9 mouse cellular contexts compared by ENCODE assay signal in the genomic region with DNA sequence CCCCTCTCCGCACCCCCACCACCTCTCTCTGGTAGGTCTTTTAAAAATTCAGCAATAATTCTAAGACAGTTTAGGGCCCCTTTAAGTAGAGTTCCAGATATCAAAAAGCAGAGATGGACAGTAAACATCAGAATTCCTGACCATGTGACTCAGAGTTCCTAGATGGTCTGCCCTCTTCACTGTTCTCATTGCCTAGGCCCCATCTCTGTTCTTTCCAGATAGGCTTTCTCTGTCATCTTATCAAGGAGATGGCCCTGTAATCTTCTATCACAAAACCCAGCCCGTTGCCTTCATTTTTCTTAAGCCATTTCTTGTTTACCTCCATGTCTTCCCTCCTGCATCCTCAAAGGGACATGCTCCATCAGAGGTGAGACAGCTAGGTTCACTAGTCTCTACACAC. TPM values are rescaled to one million over a fixed set of nuclear protein-coding genes. Genes with fewer than 3 reads are reported as not detected.
A peak's percentile ranks its signal among the peaks of the same experiment; 100 is the strongest.
DNase-seq lines count a peak whose midpoint lies in the region; ATAC-seq and TF ChIP-seq lines count a peak whose summit lies in the region.
"Had no signal": no experiment of that assay in that cellular context is flagged by ENCODE, and none has a peak within 500 bp of the region (broad histone marks: within the 10 kb centered on the region; RNA-seq: fewer than 3 reads in every experiment).

No protein-coding gene starts in this region.

- ATAC-seq in kidney, embryonic 16.5 days (ENCODE audit: low FRiP score, low TSS enrichment), result no peak
- ATAC-seq in intestine, postnatal 0 days, result no peak
- ATAC-seq in midbrain, postnatal 0 days (ENCODE audit: low FRiP score), result no peak

- H3K9ac ChIP-seq in kidney, embryonic 16.5 days (replicated peaks; ENCODE audit: low read length), result no peak overlapping the region
- H3K9ac ChIP-seq in intestine, postnatal 0 days (ENCODE audit: low read depth, low read length), result no peak overlapping the region
- no peak overlapping the region for H3K9ac ChIP-seq in midbrain, postnatal 0 days (replicated peaks; ENCODE audit: low read length, poor library complexity, severe bottlenecking)

- H3K9me3 ChIP-seq in kidney, embryonic 16.5 days (ENCODE audit: low read length), result no peaks in the 10 kb centered on the region
- no peaks in the 10 kb centered on the region for H3K9me3 ChIP-seq in intestine, postnatal 0 days (ENCODE audit: control insufficient read depth)
- H3K9me3 ChIP-seq in midbrain, postnatal 0 days (ENCODE audit: low read length), result no peaks in the 10 kb centered on the region

- 83% methylated on average over 2 of the region's 2 CpGs for whole genome bisulfite sequencing in kidney, embryonic 16.5 days
- 72% methylated on average over 2 of the region's 2 CpGs for WGBS in intestine, postnatal 0 days
- WGBS in midbrain, postnatal 0 days, result 92% methylated on average over 2 of the region's 2 CpGs

- peaks cover 14% of the 10 kb centered on the region for H3K4me1 ChIP-seq in kidney, embryonic 16.5 days (ENCODE audit: insufficient read depth, low read length)
- H3K4me1 ChIP-seq in embryonic fibroblast, embryonic 13.5 days (ENCODE audit: control insufficient read depth, insufficient read depth, low read length), result peaks cover 8% of the 10 kb centered on the region
- H3K4me1 ChIP-seq in intestine, postnatal 0 days (replicated peaks; ENCODE audit: control insufficient read depth, insufficient read depth, low read length), result 0 out of 2 replicates have a peak, but pooled peaks cover 2% of the 10 kb centered on the region
- peaks cover 7% of the 10 kb centered on the region; the same call in 1 of the 2 replicates for H3K4me1 ChIP-seq in midbrain, postnatal 0 days (ENCODE audit: insufficient read depth, low read length)

- no peaks in the 10 kb centered on the region for H3K27me3 ChIP-seq in kidney, embryonic 16.5 days (ENCODE audit: insufficient read depth, low read length)
- H3K27me3 ChIP-seq in intestine, postnatal 0 days (replicated peaks; ENCODE audit: control insufficient read depth, insufficient read depth, low read length), result no peaks in the 10 kb centered on the region
- H3K27me3 ChIP-seq in midbrain, postnatal 0 days (ENCODE audit: insufficient read depth, low read length), result no peaks in the 10 kb centered on the region

- no peak for TF ChIP-seq POLR2A in embryonic fibroblast, embryonic 13.5 days (IDR thresholded peaks at IDR 0.05; ENCODE audit: low read depth, low read length)

- no peaks in the 10 kb centered on the region for H3K36me3 ChIP-seq in kidney, embryonic 16.5 days (ENCODE audit: insufficient read depth, low read length)
- no peaks in the 10 kb centered on the region for H3K36me3 ChIP-seq in intestine, postnatal 0 days (ENCODE audit: control insufficient read depth, insufficient read depth)
- no peaks in the 10 kb centered on the region for H3K36me3 ChIP-seq in midbrain, postnatal 0 days (ENCODE audit: insufficient read depth, low read length)

- DNase-seq in kidney, postnatal 14 days, result no peak
- no peak for DNase-seq in midbrain, postnatal 0 days (ENCODE audit: low spot score)
- DNase-seq in thymus, postnatal 10 days (ENCODE audit: low spot score in 2 of 2), result no peak
- no peak for DNase-seq in left cerebral cortex, adult 8-10 months (ENCODE audit: low spot score in 2 of 2)
- no peak for DNase-seq in cerebellum, adult 11-12 months
- DNase-seq: kidney, adult 8-10 months had no signal

- no peak overlapping the region for H3K27ac ChIP-seq in kidney, embryonic 16.5 days (ENCODE audit: low read length)
- no peak overlapping the region for H3K27ac ChIP-seq in embryonic fibroblast, embryonic 13.5 days (ENCODE audit: insufficient read depth, low read length)
- H3K27ac ChIP-seq in intestine, postnatal 0 days (ENCODE audit: low read depth, low read length), result no peak overlapping the region
- no peak overlapping the region for H3K27ac ChIP-seq in midbrain, postnatal 0 days (ENCODE audit: low read depth, low read length)

- H3K4me3 ChIP-seq in kidney, embryonic 16.5 days (ENCODE audit: low read length), result peak overlapping the region; percentile 9; the same call in 1 of the 2 replicates
- peak overlapping the region; percentile 17 for H3K4me3 ChIP-seq in embryonic fibroblast, embryonic 13.5 days (ENCODE audit: insufficient read depth, low read length)
- no peak overlapping the region for H3K4me3 ChIP-seq in intestine, postnatal 0 days (ENCODE audit: low read depth, low read length)
- peak overlapping the region; percentile 97; the same call in 1 of the 2 replicates for H3K4me3 ChIP-seq in midbrain, postnatal 0 days (ENCODE audit: low read depth, low read length)

- TF ChIP-seq CTCF in embryonic fibroblast, embryonic 13.5 days (IDR thresholded peaks at IDR 0.05; ENCODE audit: borderline replicate concordance, insufficient read depth, low read length), result no peak
- TF ChIP-seq CTCF in intestine, postnatal 0 days (IDR thresholded peaks at IDR 0.05; ENCODE audit: low read depth), result no peak
- no peak for TF ChIP-seq CTCF in midbrain, postnatal 0 days (IDR thresholded peaks at IDR 0.05)

- peak overlapping the region; percentile 67; the same call in 1 of the 2 replicates for H3K4me2 ChIP-seq in kidney, embryonic 16.5 days (replicated peaks; ENCODE audit: low read depth, low read length)
- H3K4me2 ChIP-seq in intestine, postnatal 0 days (replicated peaks; ENCODE audit: low read depth), result peak overlapping the region; percentile 79; the same call in 1 of the 2 replicates
- H3K4me2 ChIP-seq in midbrain, postnatal 0 days (ENCODE audit: low read depth, low read length, poor library complexity, severe bottlenecking), result peak overlapping the region; percentile 65

RNA-seq across cellular contexts. Expression of gene Map2k4, which starts 1.9 kb away (rescaled TPM):
- polyA plus RNA-seq in kidney, embryonic 16.5 days (2015; fragmentation: Nextera tagmentation; extraction: Ambion mirVana), result 60.2 and 63.9 TPM in 2 replicates
- 60.0 and 65.2 TPM in 2 replicates for polyA plus RNA-seq in embryonic fibroblast, embryonic 13.5 days (2011; ENCODE audit: insufficient read length, low read depth, missing spikeins)
- polyA plus RNA-seq in intestine, postnatal 0 days (2015; fragmentation: Nextera tagmentation; extraction: Ambion mirVana), result 38.9 and 42.7 TPM in 2 replicates
- 160 and 175 TPM in 2 replicates for total RNA-seq in midbrain, postnatal 0 days (2014; rRNA removed)
- 121 and 123 TPM in 2 replicates for polyA plus RNA-seq in midbrain, postnatal 0 days (2015; fragmentation: Nextera tagmentation; extraction: Ambion mirVana)
- total RNA-seq in left cerebral cortex, adult 8-10 months (2022), result 100 to 1,000 TPM; 173 to 191 (median 185) TPM

RNA-seq across cellular contexts. Expression of gene Zkscan6, which starts 20.8 kb away (rescaled TPM):
- 17.1 and 17.4 TPM in 2 replicates for polyA plus RNA-seq in kidney, embryonic 16.5 days (2015; fragmentation: Nextera tagmentation; extraction: Ambion mirVana)
- 8.2 and 9.1 TPM in 2 replicates for polyA plus RNA-seq in embryonic fibroblast, embryonic 13.5 days (2011; ENCODE audit: insufficient read length, low read depth, missing spikeins)
- polyA plus RNA-seq in intestine, postnatal 0 days (2015; fragmentation: Nextera tagmentation; extraction: Ambion mirVana), result 9.3 and 9.9 TPM in 2 replicates
- 7.8 and 15.3 TPM in 2 replicates for total RNA-seq in midbrain, postnatal 0 days (2014; rRNA removed)
- polyA plus RNA-seq in midbrain, postnatal 0 days (2015; fragmentation: Nextera tagmentation; extraction: Ambion mirVana), result 10.5 and 10.7 TPM in 2 replicates
- total RNA-seq in left cerebral cortex, adult 8-10 months (2022), result 10 to 100 TPM; 11.1 to 12.9 (median 12.5) TPM
